Mouse (Mus musculus) heart, embryonic 10.5 days (tissue): ENCODE data around the gene Osbpl9. TPM values are rescaled to one million over a fixed set of nuclear protein-coding genes. Genes with fewer than 3 reads are reported as not detected.

ENCODE experiments used
- DNase-seq: peaks from one replicate; pipeline ENCODE4 v3.0.0-alpha.2; 2017; ENCODE audit warnings: low spot score
- H3K27ac ChIP-seq: fragments of 300-500 bp; sonication (generic); 2 replicates; pipeline ENCODE4 v1.5.1; 2016; ENCODE audit warnings: mild to moderate bottlenecking
- H3K27me3 ChIP-seq: fragments of 300-500 bp; sonication (generic); 2 replicates; pipeline ENCODE4 v1.6.1; 2016; ENCODE audit warnings: mild to moderate bottlenecking; ENCODE audit not compliant: poor library complexity, insufficient read depth, severe bottlenecking
- H3K36me3 ChIP-seq: fragments of 300-500 bp; sonication (generic); 2 replicates; pipeline ENCODE4 v1.6.1; 2016; ENCODE audit warnings: mild to moderate bottlenecking, moderate library complexity
- H3K4me1 ChIP-seq: fragments of 300-500 bp; sonication (generic); 2 replicates; pipeline ENCODE4 v1.6.1; 2016; ENCODE audit warnings: mild to moderate bottlenecking
- H3K4me3 ChIP-seq: fragments of 300-500 bp; sonication (generic); 2 replicates; pipeline ENCODE4 v1.5.1; 2016; ENCODE audit warnings: mild to moderate bottlenecking, moderate library complexity
- H3K9me3 ChIP-seq: fragments of 300-500 bp; sonication (generic); 2 replicates; pipeline ENCODE4 v1.6.1; 2016; ENCODE audit warnings: mild to moderate bottlenecking, moderate library complexity
- WGBS: fragments of 180-500 bp; shearing (Covaris S2); methylation state at CpG from one replicate; pipeline ENCODE4 v1.1.7; 2016; 5-methylcytosine and 5-hydroxymethylcytosine counted together
- polyA plus RNA-seq: library from polyadenylated mRNA; unstranded; fragments of >200 nt; fragmentation: Nextera tagmentation; extraction: Ambion mirVana; gene quantifications from 2 replicates; pipeline ENCODE4 v1.2.1, GENCODE M21; 2016

The Osbpl9 gene
- polyA plus RNA-seq, 1 experiment from 2014 or later, result 43.5 TPM

DNA sequence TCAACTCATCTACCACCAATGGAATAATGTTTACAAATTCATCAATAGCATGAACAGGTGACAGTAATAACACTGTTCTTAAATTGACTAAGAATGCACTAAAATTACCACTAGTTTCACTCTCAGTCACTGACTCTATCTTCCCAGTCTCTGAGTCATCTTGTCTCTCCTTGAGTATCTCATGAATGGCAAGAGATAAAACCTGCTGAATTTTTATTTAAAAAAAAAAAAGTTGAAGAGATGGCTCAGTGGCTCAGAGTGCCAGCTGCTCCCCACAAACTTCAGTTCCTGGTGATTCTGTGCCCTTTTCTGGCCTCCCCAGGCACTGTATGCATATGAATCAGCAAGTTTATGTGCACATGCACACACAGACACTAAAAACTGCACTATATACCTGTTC is 96.8 kb downstream of the Osbpl9 start:
- Histone ChIP-seq H3K9me3 (no peaks in the 10 kb centered on the region), H3K27ac (no peak overlapping the region), H3K4me3 (no peak overlapping the region), H3K36me3 (peaks cover 8% of the 10 kb centered on the region), H3K4me1 (no peaks in the 10 kb centered on the region), H3K27me3 (no peaks in the 10 kb centered on the region)
- DNase-seq, result no peak

DNA sequence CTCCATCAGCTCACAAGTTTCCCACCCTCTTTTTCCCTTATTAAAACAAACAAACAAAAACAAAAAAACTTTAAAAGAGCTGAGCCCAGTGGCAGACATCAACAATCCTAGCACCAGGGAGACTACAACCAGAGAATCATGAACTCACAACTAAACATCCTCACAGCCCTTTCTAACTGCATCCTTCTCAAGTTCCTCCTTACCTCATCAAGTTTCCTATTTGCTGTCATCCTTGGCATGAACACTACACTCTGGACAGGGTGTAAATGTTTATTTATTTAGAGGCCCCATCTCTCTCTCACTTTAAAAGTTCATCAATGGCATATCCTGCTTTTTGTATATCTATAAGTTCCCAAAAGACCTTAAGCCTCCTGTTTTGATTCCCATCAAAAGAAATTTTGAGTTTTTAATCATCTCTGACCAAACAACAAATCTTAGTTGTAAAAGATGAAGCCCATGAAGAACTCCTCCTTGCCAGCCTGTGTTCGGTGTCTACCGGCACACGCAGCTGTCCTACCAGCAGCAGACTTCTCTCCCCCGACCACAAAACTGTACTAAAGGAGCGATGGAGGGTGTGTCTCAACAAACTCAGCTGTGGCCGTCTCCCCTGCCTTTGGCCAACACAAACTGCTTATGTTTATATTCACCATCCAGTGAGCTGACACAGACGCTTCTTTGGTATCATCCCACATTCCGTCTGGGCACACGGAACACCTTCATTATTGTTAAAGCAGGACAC is 98.8 kb downstream of the Osbpl9 start:
- Histone ChIP-seq H3K4me1 (no peaks in the 10 kb centered on the region), H3K9me3 (no peaks in the 10 kb centered on the region), H3K36me3 (peaks cover 9% of the 10 kb centered on the region), H3K4me3 (no peak overlapping the region), H3K27ac (no peak overlapping the region), H3K27me3 (no peaks in the 10 kb centered on the region)
- WGBS, result 77% methylated on average over 9 of the region's 9 CpGs
- no peak for DNase-seq

DNA sequence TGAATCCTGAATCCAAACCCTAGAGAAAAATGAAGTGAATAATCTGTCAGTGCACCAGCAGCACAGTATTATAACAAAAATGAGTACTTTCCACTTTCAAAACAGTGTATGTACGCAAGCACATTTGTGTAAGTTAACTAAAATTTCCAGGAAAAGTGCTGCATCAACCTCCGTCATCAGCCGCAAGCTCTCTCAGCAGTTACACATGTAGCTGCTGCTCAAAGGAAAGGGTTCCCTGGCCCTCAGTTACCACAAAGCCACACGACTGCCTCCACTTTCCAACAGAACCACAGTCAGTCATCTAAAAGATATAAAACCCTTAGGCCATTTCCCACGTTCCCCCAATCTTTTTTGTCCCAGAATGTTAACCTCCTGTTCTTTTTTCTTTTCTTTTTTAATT is 99.5 kb downstream of the Osbpl9 start:
- H3K36me3 ChIP-seq, result peaks cover 9% of the 10 kb centered on the region
- H3K27me3 ChIP-seq, result peaks cover 2% of the 10 kb centered on the region; the same call in 1 of the 2 replicates
- H3K27ac ChIP-seq, result no peak overlapping the region
- no peaks in the 10 kb centered on the region for H3K9me3 ChIP-seq
- no peaks in the 10 kb centered on the region for H3K4me1 ChIP-seq
- WGBS, result 92% methylated on average over 5 of the region's 5 CpGs
- H3K4me3 ChIP-seq, result no peak overlapping the region
- DNase-seq, result no peak

DNA sequence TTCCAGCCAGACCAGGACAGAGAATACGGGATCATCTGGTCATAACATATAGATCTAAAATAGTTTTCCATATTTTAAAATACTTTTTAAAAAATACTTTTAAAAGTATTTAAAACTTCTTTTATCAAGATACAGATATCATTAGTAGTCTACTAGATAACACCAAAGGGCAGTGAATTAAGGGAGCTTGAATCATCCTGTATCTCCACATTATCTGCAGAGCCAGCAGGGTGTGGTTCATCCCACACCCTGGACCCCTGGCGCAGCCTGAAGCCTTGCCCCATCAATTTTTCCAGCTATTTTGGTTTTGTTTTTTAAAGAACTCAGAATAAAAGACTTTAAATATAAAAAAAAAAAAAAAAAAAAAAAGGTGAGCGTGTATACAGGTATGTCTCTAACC is 103.2 kb downstream of the Osbpl9 start:
- Histone ChIP-seq H3K9me3 (no peaks in the 10 kb centered on the region), H3K4me3 (no peak overlapping the region), H3K4me1 (peaks cover 15% of the 10 kb centered on the region), H3K27ac (no peak overlapping the region), H3K36me3 (peaks cover 9% of the 10 kb centered on the region), H3K27me3 (peaks cover 11% of the 10 kb centered on the region; the same call in 1 of the 2 replicates)
- DNase-seq, result no peak
- WGBS, result 85% methylated on average over 3 of the region's 3 CpGs

DNA sequence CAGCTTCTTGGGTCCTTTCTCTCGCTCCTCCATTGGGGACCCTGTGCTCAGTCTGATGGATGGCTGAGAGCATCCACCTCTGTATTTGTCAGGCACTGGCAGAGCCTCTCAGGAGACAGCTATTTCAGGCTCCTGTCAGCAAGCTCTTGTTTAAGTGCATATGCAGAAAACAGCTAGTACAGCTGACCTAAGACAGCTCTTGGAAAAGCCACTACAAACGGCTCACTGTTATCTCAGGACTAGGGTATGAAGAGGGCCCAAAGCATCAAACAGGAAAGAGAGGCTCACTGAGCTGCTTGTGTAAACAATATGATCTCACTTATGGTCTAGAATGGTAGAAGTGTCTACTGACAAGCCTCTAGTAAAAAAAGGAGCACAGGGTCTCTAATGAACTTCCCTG is 107.8 kb downstream of the Osbpl9 start:
- Histone ChIP-seq H3K36me3 (no peaks in the 10 kb centered on the region), H3K4me1 (peaks cover 24% of the 10 kb centered on the region), H3K27me3 (peaks cover 14% of the 10 kb centered on the region; the same call in 1 of the 2 replicates), H3K27ac (no peak overlapping the region), H3K4me3 (no peak overlapping the region), H3K9me3 (no peaks in the 10 kb centered on the region)
- no peak for DNase-seq
- WGBS, result 30% methylated on average over 2 of the region's 2 CpGs

DNA sequence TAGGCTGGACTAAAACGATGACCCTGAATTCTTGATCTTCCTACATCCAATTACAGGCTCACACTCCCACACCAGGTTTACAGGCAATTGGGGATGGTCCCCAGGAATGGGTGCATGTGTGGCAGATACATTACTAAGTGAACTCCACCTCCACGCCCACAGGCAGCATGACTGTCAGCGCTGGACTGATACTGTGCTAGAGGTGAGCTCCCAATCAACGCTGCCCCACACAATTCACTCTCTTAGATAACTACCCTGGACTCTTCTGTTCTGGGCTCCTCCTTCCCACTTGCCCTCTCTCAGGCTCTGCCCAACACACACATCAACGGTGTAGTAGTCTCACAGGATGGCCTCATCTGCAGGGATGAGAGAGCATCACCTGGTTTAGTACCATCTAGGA is 109.7 kb downstream of the Osbpl9 start:
- Histone ChIP-seq H3K9me3 (no peaks in the 10 kb centered on the region), H3K27ac (no peak overlapping the region), H3K27me3 (peaks cover 10% of the 10 kb centered on the region; the same call in 1 of the 2 replicates), H3K4me1 (peaks cover 24% of the 10 kb centered on the region), H3K36me3 (no peaks in the 10 kb centered on the region), H3K4me3 (no peak overlapping the region)
- WGBS, result 65% methylated on average over 5 of the region's 5 CpGs
- peak; percentile 65 for DNase-seq

DNA sequence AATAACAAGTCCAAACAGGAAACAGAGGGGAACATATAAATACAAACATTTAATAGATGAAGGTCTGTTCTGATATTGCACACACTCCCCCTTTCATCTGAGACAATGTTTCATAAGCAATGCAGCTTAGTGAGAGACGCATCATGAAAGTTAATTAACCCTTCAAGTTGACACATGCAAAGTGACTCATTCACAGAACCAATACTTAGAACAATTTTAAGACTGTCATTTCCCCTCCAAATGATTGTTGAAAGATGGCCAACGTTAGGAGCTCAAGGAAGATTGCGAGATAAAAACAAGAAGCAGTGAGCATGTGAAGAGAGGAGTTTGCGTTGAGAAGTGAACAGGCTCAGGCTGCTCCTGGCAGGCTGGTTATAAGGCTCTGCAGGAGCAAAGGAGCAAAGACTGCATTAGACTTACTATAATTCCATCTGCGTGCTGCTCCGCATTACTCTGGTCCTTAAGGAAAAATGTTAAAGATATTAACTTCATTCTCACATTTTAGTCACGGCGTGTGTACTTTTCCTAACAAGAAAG is 110.8 kb downstream of the Osbpl9 start:
- Histone ChIP-seq H3K4me1 (peaks cover 24% of the 10 kb centered on the region), H3K36me3 (no peaks in the 10 kb centered on the region), H3K4me3 (no peak overlapping the region), H3K9me3 (no peaks in the 10 kb centered on the region), H3K27ac (no peak overlapping the region), H3K27me3 (0 out of 2 replicates have a peak, but pooled peaks cover 3% of the 10 kb centered on the region)
- no peak for DNase-seq
- 85% methylated on average over 8 of the region's 8 CpGs for WGBS

DNA sequence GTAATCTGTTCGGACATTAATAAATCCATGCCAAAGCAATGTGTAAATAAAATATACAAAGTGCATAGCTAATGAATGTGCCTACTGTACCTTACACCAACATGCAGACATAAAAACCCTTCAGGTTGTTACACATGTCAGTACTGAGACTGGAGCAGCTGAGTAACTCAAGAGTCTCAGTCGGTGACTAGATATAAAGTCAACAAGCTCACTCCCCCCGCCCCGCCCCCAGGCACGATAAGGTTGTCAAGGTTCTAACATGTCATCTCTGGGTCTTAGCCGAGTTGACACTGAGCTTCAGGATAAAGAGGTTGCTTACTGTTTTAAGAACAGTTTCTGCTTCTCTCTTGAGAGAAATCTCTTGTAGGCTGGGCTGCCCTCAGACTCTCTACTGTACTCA is 112.1 kb downstream of the Osbpl9 start:
- H3K36me3 ChIP-seq, result no peaks in the 10 kb centered on the region
- peaks cover 21% of the 10 kb centered on the region for H3K4me1 ChIP-seq
- DNase-seq, result peak; percentile 78
- no peaks in the 10 kb centered on the region for H3K9me3 ChIP-seq
- 0 out of 2 replicates have a peak overlapping the region, but pooled peaks have one; percentile 36 for H3K27ac ChIP-seq
- no peak overlapping the region for H3K4me3 ChIP-seq
- H3K27me3 ChIP-seq, result 0 out of 2 replicates have a peak, but pooled peaks cover 3% of the 10 kb centered on the region
- WGBS, result 28% methylated on average over 6 of the region's 6 CpGs

DNA sequence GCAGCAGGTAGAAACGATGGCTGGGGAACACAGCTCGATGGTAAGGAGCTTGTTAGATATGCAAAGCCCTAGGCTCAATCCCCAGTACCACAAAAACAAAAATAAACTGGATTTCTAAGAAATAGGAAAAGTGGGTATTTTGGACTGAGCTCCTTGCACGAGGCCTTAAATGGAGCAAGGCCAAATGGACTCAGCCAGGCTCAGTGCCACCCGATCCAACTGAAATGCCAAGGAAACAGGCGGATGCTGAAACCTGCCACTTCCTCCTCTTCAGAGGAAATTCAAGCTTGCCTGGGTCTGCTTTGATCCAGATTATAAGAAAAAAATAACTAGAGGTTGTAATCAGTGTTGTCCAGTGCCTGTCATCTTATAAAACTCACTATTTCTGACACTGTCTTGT is 112.9 kb downstream of the Osbpl9 start:
- H3K27me3 ChIP-seq, result 0 out of 2 replicates have a peak, but pooled peaks cover 3% of the 10 kb centered on the region
- no peak overlapping the region for H3K27ac ChIP-seq
- H3K9me3 ChIP-seq, result no peaks in the 10 kb centered on the region
- peaks cover 12% of the 10 kb centered on the region for H3K4me1 ChIP-seq
- 87% methylated on average over 5 of the region's 5 CpGs for WGBS
- H3K4me3 ChIP-seq, result no peak overlapping the region
- no peak for DNase-seq
- H3K36me3 ChIP-seq, result no peaks in the 10 kb centered on the region

DNA sequence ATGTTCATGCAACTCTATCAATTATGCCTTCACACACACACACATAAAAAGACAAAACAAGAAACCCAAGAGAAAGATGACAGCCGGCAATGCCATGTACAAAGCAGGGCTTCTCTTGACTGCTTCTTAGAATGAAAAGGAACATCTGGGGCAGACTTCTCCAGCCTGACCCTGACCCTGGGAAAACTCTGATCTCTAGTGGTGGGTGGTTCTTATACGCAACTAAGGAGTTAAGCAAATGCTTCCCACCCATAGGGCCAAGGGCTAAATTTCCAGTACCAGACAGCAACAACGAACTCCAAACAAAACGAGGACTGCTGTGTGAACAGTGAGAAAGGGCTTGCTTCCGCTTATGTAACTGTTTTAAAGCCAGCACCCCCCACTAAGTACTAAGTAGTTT is 122.0 kb downstream of the Osbpl9 start:
- no peak for DNase-seq
- peaks cover 30% of the 10 kb centered on the region for H3K36me3 ChIP-seq
- H3K9me3 ChIP-seq, result no peaks in the 10 kb centered on the region
- no peaks in the 10 kb centered on the region for H3K27me3 ChIP-seq
- no peaks in the 10 kb centered on the region for H3K4me1 ChIP-seq
- no peak overlapping the region for H3K4me3 ChIP-seq
- WGBS, result 75% methylated on average over 5 of the region's 5 CpGs
- no peak overlapping the region for H3K27ac ChIP-seq

DNA sequence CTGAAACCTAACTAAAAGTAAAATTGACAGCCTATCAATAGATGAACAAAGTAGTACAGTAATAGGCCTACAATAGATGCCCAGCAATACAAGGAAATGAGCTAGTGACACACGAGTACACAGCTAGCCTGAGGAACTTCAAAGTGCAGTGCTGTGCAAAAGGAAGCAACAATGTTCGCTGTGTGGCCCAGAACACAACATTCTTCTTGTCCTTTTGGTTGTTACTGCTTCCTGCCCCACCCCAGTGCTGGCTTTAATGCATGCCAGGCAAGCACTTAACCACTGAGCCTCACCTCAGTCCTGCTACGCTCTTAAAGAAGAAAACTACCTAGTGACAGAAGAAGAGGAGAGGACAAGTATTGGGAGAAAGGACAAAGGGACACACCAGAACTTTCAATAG is 122.4 kb downstream of the Osbpl9 start:
- no peaks in the 10 kb centered on the region for H3K4me1 ChIP-seq
- no peak for DNase-seq
- no peak overlapping the region for H3K4me3 ChIP-seq
- H3K27ac ChIP-seq, result no peak overlapping the region
- H3K27me3 ChIP-seq, result no peaks in the 10 kb centered on the region
- WGBS, result 71% methylated on average over 3 of the region's 3 CpGs
- peaks cover 30% of the 10 kb centered on the region for H3K36me3 ChIP-seq
- H3K9me3 ChIP-seq, result no peaks in the 10 kb centered on the region

DNA sequence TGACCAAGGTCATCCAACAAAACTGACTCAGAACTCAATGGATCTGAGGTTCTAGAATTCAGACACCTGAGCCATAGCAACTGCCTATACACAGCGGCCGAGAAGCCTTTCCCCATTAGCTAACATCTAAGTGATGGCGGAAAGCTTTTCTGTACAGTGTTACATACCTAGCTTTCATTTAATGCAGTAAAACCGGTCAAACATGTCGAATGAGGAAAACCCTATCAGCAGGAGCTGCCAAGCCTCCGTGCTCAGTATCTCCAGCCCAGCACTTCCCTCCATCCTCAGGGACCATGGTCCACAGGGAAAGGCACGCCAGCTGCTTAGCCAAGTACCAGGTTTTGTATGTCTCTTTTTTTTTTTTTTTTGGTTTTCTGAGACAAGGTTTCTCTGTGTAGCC is 123.1 kb downstream of the Osbpl9 start:
- no peak for DNase-seq
- H3K9me3 ChIP-seq, result no peaks in the 10 kb centered on the region
- 87% methylated on average over 7 of the region's 7 CpGs for WGBS
- no peak overlapping the region for H3K4me3 ChIP-seq
- no peaks in the 10 kb centered on the region for H3K27me3 ChIP-seq
- no peak overlapping the region for H3K27ac ChIP-seq
- H3K4me1 ChIP-seq, result no peaks in the 10 kb centered on the region
- H3K36me3 ChIP-seq, result peaks cover 30% of the 10 kb centered on the region

DNA sequence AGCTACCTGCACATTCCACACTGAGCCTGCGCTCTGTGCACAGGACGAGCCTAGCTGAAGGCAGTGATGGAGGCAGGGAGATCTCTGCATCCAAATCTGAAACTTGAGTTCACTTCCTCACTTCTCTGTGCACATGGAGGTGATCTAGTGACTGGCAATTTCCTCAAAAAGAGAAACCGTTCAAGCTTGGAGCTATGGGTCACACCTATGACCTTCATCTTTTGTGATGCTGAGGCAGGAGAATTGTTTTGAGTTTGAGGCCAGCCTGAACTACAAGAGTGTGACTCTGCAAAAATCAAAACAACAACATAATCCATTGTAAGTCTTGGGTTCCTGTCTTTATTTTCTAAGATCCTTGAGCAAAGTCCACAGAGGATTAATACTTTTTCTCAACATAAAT is 128.8 kb downstream of the Osbpl9 start:
- no peak for DNase-seq
- 84% methylated on average over 3 of the region's 3 CpGs for WGBS
- Histone ChIP-seq H3K36me3 (peaks cover 23% of the 10 kb centered on the region), H3K27ac (no peak overlapping the region), H3K4me1 (peaks cover 17% of the 10 kb centered on the region), H3K27me3 (no peaks in the 10 kb centered on the region), H3K9me3 (no peaks in the 10 kb centered on the region), H3K4me3 (no peak overlapping the region)
